Mouse (Mus musculus): ENCODE data around the gene Cln5. TPM values are rescaled to one million over a fixed set of nuclear protein-coding genes. Genes with fewer than 3 reads are reported as not detected.

Gene Cln5
- 22.0 and 25.7 TPM in 2 replicates for polyA plus RNA-seq (2015; fragmentation: Nextera tagmentation; extraction: Ambion mirVana)

GRCm38 (mm10) chr14:103069864-103070611, at the start of gene Cln5:
Gene Cln5 (plus strand): TSS chr14:103070216.

DNA sequence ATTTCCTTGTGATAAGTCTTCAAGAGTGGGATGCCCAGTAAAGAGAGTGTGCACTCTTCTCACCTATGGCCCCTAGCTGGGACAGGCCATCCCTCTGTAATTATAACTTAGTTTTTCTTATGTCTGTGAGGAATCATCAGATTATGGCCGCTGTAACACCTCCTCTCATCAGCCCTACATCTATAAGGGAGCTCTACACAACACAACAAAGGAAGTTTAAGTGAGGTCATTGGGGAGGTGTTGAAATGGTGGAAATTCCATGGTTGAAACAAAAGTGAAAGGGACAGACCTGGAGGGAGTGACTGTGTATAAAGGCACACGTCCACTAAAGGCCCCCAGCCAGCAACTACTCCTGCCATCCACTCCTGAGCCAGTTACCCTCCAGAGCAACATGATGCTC, 23.3 kb upstream of the Cln5 start, which contains the start of gene Acod1:
Gene Acod1 (plus strand): TSS at position 301 of the 400 bp plus-strand sequence.

DNA sequence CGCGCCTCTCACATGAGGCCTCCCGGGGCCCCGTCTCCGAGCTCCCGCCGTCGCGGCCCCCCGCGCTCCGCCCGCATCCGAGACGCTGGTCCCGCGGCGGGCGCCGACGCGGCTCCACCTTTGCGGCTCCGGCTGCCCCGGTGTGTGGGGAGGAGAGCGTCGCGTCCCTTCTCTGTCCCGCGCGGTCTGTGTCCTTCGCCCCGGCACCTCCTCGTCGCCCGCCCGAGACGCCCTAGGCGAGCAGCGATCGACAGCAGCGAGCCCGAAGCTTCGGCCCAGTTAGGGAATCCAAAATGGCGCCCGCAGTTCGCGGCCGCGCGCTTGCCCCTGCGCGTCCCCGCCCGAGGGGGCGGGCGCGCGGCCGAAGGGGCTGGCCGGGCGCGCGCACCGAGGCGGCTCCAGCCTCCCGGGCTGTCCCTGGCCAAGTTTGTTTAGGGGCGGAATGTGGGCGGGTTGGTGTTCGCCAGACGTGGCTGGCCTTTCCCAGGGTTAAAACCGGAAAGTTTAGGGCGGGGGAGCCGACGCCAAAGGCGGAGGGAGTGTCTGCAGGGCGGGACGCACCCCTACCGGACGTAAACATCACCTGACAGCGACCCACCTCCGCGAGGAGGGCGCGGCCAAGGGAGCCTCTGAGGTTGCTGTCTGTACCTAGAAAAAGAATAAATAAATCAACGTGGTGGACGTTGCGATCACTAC, 29.4 kb downstream of the Cln5 start, which contains the start of gene Fbxl3:
Gene Fbxl3 (minus strand): TSS at position 329 of the 696 bp plus-strand sequence.

Other genes with a start within 250 kb of the Cln5 start
- 7.4 and 10.1 TPM in 2 replicates for gene Kctd12, start 87.6 kb upstream of the Cln5 start, polyA plus RNA-seq (2015; fragmentation: Nextera tagmentation; extraction: Ambion mirVana)
- gene Acod1, start 23.2 kb upstream of the Cln5 start, polyA plus RNA-seq (2015; fragmentation: Nextera tagmentation; extraction: Ambion mirVana) = not detected in 2 replicates
- 25.4 and 28.1 TPM in 2 replicates for gene Fbxl3, start 29.4 kb downstream of the Cln5 start, polyA plus RNA-seq (2015; fragmentation: Nextera tagmentation; extraction: Ambion mirVana)

Data from adrenal gland, postnatal 0 days (tissue).